Mouse (Mus musculus) E14TG2a.4 (cell line): Measurements from ENCODE around the gene Sdhc.

Source experiments
- CTCF ChIP-seq: conservative IDR thresholded peaks from 2 replicates; pipeline ENCODE4 v1.5.1; 2014; ENCODE audit warnings: low read length
- NANOG ChIP-seq: IDR thresholded peaks from 2 replicates; pipeline ENCODE4 v1.6.1; 2014; ENCODE audit warnings: borderline replicate concordance, low read length, mixed read lengths
- POU5F1 ChIP-seq: IDR thresholded peaks from 2 replicates; pipeline ENCODE4 v1.6.1; 2014; ENCODE audit warnings: low read length, borderline replicate concordance

GRCm38 (mm10) chr1:171159485-171159975, 9.1 kb upstream of the Sdhc start:
- no peak for TF ChIP-seq CTCF
- TF ChIP-seq NANOG: no peak
- no peak for TF ChIP-seq POU5F1
